Mouse (Mus musculus) effector memory CD4-positive, alpha-beta T cell, adult 5 months (primary cell): ENCODE data around the gene Foxb1. TPM values are rescaled to one million over a fixed set of nuclear protein-coding genes. Genes with fewer than 3 reads are reported as not detected.

Experiments
- polyA plus RNA-seq: library from polyadenylated mRNA; unstranded; fragments of 100-300 nt; shearing (Covaris generic); gene quantifications from one replicate; pipeline ENCODE4 v1.2.1, GENCODE M21; 2017

Gene Foxb1
- polyA plus RNA-seq = not detected

DNA sequence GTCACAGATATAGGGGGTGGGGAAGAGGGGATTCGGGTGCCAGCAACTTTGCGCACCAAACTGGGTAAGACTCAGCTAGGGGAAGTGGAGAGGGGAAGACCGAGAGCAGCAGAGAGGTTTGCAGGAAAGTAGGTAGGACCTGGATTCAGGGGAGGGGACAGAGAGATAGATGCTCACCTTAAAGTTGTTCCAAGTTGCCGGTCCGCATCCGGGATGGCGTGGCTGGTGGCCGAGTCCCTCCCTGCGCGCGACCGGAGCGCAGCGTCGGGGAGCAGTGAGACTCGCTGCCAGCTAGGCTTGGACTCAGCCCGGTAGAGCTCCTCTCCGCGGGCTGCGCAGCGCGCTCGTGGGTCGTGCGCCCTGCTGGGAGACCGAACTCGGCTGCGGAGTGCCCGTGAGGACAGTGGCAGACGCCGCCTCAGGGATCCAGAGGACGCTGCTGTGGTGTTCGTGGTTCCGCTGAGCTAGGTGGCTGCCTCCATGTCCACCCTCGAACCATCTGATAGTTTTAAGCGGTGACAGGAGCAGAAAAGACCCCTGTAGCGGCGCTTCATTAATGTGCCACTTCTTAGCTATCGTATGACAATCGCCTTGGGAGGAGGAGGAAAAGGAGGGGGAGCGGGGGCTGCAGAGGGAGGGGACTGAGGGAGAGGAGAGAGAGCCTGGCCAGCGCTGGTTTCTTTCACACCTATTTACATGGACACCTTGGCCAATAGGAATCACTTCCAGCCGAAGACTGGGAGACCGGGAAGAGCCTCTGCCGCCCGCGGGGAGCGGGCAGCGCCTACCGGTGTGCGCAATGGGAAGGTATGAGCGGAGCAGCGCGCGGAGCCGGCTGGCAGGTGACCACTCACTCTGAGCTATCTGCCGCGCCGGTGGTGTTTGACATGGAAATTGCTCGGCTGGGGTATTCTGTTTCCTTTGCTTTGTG is at the start of gene Foxb1:
Gene Foxb1, minus strand, starts transcription at position 570 of the 931 bp plus-strand sequence.

Other genes starting within 250 kb of the Foxb1 start
- 72.3 TPM for gene Bnip2, start 228.5 kb upstream of the Foxb1 start, polyA plus RNA-seq